Mouse (Mus musculus): ENCODE data around the gene Zfp935.
A peak's percentile ranks its signal among the peaks of the same experiment; 100 is the strongest.
"Not testable (repeated sequence)": the region's sequence is repeated elsewhere in the genome, so short reads cannot be mapped to it uniquely, and the experiment has no call there.

Zfp935 gene

DNA sequence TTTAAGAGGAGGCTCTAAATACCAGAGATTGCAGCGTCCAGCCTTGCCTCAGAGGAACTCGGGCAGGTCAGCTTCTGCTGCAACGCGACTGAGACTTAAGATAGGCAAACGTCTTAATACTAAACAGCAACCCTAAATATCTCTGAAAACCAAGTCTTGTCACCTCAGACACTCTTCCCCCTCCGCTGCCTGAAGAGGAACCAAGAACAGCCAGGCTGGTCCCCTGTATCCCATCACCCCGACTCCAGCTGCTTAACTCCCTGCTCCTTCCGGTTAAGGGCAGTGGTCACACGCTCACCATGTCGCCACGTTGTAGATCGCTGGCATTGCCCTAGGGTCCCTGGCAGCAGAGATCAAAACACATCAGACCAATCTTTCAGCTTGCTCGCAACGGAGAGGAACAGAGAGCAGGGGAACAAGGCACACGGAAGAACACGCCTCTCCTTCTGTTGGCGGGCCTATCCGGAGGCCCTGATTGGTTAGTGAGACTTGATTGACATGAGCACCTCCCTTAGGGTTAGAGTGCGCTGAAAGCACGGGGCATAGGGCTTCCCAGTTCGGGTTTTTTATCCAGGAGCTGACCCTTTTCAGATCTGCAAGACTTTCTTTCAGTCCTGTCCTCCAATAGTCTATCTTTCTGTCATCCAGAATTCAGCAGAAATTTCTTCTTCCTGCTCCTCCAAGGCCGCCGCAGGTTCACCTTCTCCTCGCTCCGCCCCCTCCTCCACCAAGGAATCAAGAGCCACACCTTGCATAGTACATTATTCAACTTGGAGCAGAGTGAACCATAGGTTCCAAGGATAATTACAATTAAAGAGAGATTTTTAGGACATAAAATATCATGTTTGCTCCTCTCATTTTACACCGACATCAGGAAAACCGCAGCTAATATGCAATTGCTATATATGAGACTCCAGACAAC, at the start of gene Zfp935:
Zfp935 (minus strand) TSS at position 323 of the 922 bp plus-strand sequence.
- peak; percentile 26 for DNase-seq (ENCODE audit: low spot score)

GRCm38 (mm10) chr13:62571099-62571498, 12.8 kb upstream of the Zfp935 start, which contains the start of gene Zfp934:
Gene Zfp934, minus strand, starts transcription at chr13:62571199.
- not testable (repeated sequence) for DNase-seq (ENCODE audit: low spot score)

- DNase-seq (ENCODE audit: low spot score) = not testable (repeated sequence)
These were observed 3.4 kb upstream of the Zfp935 start for GRCm38 (mm10) chr13:62561696-62562095.

DNA sequence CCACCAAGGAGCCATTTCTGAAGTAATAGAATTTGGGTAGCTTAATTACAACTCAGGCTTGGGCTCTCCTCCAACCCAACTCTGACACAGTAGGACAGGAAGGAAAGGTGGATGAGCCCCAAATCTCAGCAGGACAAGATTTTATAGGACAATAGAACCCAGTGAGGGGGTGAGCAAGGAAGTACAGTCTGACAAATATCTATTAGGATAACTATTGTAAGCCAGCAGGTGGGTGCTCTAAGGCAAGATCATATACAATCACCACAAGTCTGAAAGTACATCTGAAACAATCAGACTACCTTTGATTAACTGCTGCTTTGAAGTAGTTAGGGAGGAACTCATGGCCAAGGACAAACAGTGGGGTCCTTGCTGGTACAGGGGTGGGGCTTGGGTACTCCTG, 28.2 kb downstream of the Zfp935 start:
- not testable (repeated sequence) for DNase-seq (ENCODE audit: low spot score)

DNA sequence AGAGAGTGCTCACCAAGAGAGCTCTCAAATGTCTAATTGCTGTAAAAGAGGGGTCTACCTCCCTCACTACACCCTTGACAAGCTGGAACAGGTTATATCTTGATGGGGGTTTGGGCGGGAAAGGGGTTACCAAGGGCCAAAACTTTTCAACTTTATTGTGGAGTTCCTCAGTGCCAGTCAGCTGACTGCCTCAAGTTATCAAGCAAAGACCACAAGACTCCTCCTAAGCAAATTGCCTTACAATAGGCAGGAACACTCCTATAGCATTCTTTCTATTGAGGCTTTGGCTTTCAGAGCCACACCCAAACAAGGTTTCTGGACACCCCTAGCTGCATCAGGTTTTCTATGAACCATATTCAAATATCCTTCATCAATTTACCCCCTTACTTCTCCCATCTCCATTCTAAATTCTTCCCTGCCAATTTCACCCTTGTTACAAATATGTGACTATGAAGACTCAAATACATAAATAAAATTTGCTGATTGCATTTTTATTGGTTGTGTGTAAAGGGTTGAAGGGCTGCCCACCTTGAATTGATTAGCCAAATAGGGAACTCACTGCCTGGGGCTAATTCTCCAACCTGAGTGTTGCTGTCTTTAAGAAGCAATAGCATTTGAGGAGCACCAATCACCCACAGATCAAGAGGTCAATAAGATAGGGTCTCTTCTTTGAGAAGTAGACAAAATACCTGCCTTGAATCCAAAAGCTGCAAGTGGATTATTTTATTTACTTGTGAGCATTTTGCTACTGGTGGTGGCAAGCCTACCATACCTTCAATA, 47.5 kb downstream of the Zfp935 start:
- DNase-seq (ENCODE audit: low spot score) = not testable (repeated sequence)

- not testable (repeated sequence) for DNase-seq (ENCODE audit: low spot score)
These were observed 85.7 kb downstream of the Zfp935 start for GRCm38 (mm10) chr13:62472661-62473060.

DNA sequence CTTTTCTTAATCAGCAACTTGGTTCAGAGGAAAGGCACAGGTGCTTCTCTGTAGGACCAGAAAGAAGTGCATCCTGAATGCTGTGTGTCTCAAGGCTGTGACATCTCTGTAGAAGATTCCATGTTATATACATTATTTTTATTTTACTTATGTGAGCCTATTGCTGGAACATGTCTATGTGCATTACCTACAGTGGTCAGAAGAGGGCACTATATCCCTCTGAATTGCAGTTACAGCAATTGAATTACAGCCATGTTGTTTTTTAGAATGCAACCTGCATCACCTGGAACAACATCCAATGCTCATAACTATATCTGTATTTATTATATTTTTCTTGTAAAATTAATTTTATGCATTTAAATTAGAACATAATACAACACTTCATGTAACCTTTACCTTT, 88.4 kb downstream of the Zfp935 start:
- not testable (repeated sequence) for DNase-seq (ENCODE audit: low spot score)

DNA sequence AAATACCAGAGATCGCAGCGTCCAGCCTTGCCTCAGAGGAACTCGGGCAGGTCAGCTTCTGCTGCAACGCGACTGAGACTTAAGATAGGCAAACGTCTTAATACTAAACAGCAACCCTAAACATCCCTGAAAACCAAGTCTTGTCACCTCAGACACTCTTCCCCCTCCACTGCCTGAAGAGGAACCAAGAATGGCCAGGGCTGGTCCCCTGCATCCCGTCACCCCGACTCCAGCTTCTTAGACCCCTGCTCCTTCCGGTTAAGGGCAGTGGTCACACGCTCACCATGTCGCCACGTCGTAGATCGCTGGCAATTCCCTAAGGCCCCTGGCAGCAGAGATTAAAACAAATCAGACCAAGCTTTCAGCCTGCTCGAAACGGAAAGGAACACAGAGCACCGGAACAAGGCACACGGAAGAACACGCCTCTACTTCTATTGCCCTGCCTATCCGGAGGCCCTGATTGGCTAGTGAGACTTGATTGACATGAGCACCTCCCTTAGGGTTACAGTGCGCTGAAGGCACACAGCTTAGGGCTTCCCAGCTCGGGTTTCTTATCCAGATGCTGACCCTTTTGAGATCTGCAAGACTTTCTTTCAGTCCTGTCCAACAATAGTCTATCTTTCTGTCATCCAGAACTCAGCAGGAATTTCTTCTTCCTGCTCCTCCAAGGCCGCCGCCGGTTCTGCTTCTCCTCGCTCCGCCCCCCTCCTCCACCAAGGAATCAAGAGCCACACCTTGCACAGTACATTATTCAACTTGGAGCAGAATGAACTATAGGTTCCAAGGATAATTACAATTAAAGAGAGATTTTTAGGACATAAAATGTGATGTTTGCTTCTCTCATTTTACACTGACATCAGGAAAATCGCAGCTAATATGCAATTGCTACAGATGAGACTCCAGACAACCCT, 91.6 kb downstream of the Zfp935 start, which contains the start of gene Gm49359:
Gm49359 (minus strand) TSS at position 409 of the 911 bp plus-strand sequence.
- DNase-seq (ENCODE audit: low spot score) = peak; percentile 90

Data from yolk sac, embryonic 10.5 days (tissue).